Mouse (Mus musculus) layer of hippocampus, adult 9-10 months (tissue): ENCODE measurements around the gene Qrfpr.

Experiments
- DNase-seq: peaks from one replicate; pipeline ENCODE4 v3.0.0; 2022; ENCODE audit warnings: low spot score

The Qrfpr gene

DNA sequence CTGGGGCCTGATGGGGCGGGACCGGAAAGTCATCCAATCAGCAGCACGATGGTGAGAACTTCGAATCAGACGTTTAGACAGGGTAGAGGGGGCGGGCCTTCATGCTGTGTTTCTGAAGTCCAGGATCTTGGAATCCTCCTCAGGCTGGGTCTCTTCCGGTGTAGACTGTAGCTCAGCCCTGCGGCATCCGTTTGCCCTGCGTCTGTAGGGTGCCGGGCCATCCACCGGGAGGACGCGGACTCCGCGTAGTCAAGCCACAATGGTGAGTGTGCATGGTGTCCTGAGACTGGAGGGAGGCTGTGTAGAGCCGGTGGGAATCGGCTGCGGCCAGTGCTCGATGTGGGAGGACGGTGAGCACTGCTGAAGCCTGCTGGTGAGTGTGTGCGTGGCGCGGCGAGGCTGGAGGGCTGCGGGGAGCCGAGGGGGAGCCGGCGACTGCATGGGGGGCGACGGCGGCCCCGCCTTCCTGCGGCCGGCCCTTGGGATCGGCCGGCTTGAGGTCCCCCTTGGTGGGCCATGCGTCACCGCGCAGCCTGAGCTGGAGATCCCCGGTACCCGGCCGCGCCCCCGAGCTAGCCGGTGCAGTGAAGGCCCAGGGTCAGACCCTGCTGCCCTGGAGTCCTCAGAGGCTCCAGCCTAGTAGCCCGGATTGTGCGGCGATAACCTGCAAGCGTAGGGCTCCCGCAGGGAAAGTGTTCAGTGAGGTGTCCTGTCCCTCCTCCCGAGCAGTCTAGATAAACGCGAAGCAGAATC is 71.0 kb downstream of the Qrfpr start, which contains the start of gene D3Ertd254e:
Gene D3Ertd254e, plus strand, starts transcription at position 84 of the 753 bp plus-strand sequence.
- DNase-seq = peak; percentile 81

- no peak for DNase-seq
Measured at GRCm38 (mm10) chr3:36150537-36150933, 71.6 kb downstream of the Qrfpr start.

DNA sequence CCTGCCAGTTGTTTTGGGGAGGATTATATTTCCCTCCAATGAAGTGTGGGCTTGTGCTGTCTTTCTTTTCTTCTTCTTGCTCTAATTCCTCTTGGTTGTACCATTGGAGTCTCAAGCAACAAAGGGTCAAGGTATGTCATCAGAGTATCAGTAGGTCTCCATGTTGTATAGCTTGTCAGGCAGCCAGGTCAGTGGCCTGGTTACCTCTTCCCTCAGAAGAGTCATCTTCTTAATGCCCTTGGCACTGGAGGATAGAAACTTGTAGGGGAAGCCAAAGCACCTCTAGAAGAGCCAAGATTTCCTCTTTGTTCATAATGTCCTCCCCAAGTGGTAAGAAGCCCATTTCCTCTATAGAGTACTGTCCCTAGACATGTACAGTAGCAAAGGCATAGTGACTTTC is 83.1 kb downstream of the Qrfpr start:
- DNase-seq = no peak

DNA sequence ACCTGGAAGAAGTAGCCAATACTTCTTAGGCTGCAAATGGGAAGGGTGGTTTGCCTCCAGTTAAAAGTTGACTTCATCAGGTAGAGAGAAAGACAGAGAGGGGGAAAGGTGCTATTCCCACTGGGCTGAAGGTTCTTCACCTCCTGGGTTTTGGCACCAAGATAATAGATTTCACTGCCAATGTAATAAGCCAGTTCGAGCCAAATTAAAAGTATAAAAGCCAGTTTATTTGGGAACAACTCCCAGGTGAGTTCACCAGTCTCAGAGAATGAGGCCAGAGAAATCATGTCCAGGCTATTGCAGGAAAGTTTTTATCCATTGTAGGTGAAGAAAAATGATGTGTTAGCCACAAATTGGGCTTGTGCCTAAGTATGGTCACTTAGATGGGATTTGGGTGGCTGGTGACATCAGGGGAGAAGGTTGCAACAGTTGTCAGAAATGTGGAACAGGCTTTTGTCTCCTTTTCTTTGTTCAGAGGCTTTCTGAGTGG is 83.9 kb downstream of the Qrfpr start:
- DNase-seq = no peak

DNA sequence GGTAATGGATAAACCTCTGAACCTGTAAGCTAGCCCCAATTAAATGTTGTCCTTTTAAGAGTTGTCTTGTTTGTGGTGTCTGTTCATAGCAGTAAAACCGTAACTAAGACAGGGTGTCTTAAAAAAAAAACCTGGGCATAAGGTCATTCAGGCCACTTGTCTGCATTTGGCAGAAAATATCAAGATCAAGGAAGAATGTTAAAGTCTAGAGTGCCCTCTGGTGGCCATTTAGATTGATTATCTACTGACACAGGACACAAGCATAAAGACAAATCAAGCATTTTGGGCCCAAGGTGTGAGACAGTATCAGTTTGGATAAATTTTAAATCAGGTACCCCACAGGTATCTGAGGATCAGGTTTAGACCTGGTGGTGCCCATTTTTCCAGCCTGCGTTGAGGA is 84.6 kb downstream of the Qrfpr start:
- no peak for DNase-seq

DNA sequence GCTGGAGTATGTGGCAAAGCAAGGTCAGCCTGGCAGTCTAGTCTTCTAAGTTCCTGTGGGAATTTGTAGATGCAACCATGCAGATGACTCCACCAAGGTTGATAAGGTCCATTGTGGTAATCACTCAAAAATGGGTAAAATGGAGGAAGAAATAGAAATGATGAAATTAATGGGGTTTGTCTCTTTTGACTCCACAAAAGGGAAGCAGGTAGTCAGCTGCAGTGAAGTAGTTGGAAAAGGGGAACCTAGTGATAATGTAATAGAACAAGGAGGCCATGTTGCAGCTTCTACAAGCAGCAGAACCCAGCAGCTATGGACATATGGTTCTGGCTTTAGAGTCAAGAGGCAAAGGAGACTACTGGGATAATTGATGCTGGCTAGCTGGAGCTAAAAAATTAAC is 86.0 kb downstream of the Qrfpr start:
- DNase-seq = no peak
